Mouse (Mus musculus): Measurements from ENCODE around the gene Actr6.
"Not testable (repeated sequence)": the region's sequence is repeated elsewhere in the genome, so short reads cannot be mapped to it uniquely, and the experiment has no call there.

Actr6 gene

GRCm38 (mm10) chr10:89678054-89678453, 54.0 kb downstream of the Actr6 start:
- DNase-seq = no peak

GRCm38 (mm10) chr10:89676609-89677008, 55.5 kb downstream of the Actr6 start:
- DNase-seq = no peak

- DNase-seq = not testable (repeated sequence)
Observed at GRCm38 (mm10) chr10:89670371-89670770, 61.7 kb downstream of the Actr6 start.

GRCm38 (mm10) chr10:89667571-89667970, 64.5 kb downstream of the Actr6 start:
- no peak for DNase-seq

- peak; percentile 65 for DNase-seq
Observed at GRCm38 (mm10) chr10:89665679-89666078, 66.4 kb downstream of the Actr6 start.

GRCm38 (mm10) chr10:89664977-89665645, 67.0 kb downstream of the Actr6 start:
- peak; percentile 21 for DNase-seq

Data from cerebellum, adult 8-10 months (tissue).